Mouse (Mus musculus) right cerebral cortex, adult 2 months (tissue): ENCODE results near the gene Sertad2.
A peak's percentile ranks its signal among the peaks of the same experiment; 100 is the strongest.

ENCODE experiments used
- DNase-seq, 2 experiments: peaks; one replicate each; pipeline ENCODE4 v3.0.0; 2021 to 2022; ENCODE audit warnings: low spot score in 2 of 2

The Sertad2 gene

GRCm38 (mm10) chr11:20644166-20644565 lies 101.1 kb downstream of the Sertad2 start:
- DNase-seq = no peak

GRCm38 (mm10) chr11:20644872-20645271 lies 101.8 kb downstream of the Sertad2 start:
- DNase-seq = no peak

GRCm38 (mm10) chr11:20645521-20645920 lies 102.5 kb downstream of the Sertad2 start:
- DNase-seq = no peak

- DNase-seq = no peak
Observed at GRCm38 (mm10) chr11:20646142-20646541, 103.1 kb downstream of the Sertad2 start.

GRCm38 (mm10) chr11:20646986-20647726 lies 104.1 kb downstream of the Sertad2 start:
- DNase-seq = no peak

GRCm38 (mm10) chr11:20647902-20648625 lies 105.0 kb downstream of the Sertad2 start:
- no peak for DNase-seq

- DNase-seq = no peak
Observed at GRCm38 (mm10) chr11:20649477-20649876, 106.4 kb downstream of the Sertad2 start.

GRCm38 (mm10) chr11:20650006-20650639 lies 107.1 kb downstream of the Sertad2 start:
- DNase-seq = no peak

GRCm38 (mm10) chr11:20651166-20651565 lies 108.1 kb downstream of the Sertad2 start:
- no peak for DNase-seq

- DNase-seq = peak; percentile 46 to 70
Observed at GRCm38 (mm10) chr11:20655795-20656710, 113.0 kb downstream of the Sertad2 start.

GRCm38 (mm10) chr11:20656711-20657057 lies 113.6 kb downstream of the Sertad2 start:
- DNase-seq = no peak

- DNase-seq = peak in 1 of 2 experiments; percentile 52
Observed at GRCm38 (mm10) chr11:20659094-20659493, 116.0 kb downstream of the Sertad2 start.

GRCm38 (mm10) chr11:20660111-20661097 lies 117.4 kb downstream of the Sertad2 start:
- DNase-seq = no peak

GRCm38 (mm10) chr11:20661652-20662051 lies 118.6 kb downstream of the Sertad2 start:
- no peak for DNase-seq

GRCm38 (mm10) chr11:20662811-20663210 lies 119.8 kb downstream of the Sertad2 start:
- no peak for DNase-seq

GRCm38 (mm10) chr11:20663580-20664198 lies 120.6 kb downstream of the Sertad2 start:
- no peak for DNase-seq

GRCm38 (mm10) chr11:20664878-20665277 lies 121.8 kb downstream of the Sertad2 start:
- DNase-seq = no peak

GRCm38 (mm10) chr11:20671789-20672392 lies 128.8 kb downstream of the Sertad2 start:
- DNase-seq = no peak

- DNase-seq = no peak
Observed at GRCm38 (mm10) chr11:20672513-20672912, 129.5 kb downstream of the Sertad2 start.

- DNase-seq = no peak
Observed at GRCm38 (mm10) chr11:20679396-20679795, 136.3 kb downstream of the Sertad2 start.
